Mouse (Mus musculus) cortical plate, adult 2 months (tissue): Measurements from ENCODE around the gene Rac1.

Source experiments
- CTCF ChIP-seq: fragments of 200-500 bp; IDR thresholded peaks from 2 replicates; pipeline ENCODE4 v1.5.1; 2011; ENCODE audit warnings: mild to moderate bottlenecking, control low read depth, low read length; ENCODE audit not compliant: insufficient read depth; ENCODE audit errors: extremely low read depth
- POLR2A ChIP-seq: fragments of 200-500 bp; IDR thresholded peaks from 2 replicates; pipeline ENCODE4 v1.6.1; 2011; ENCODE audit warnings: mild to moderate bottlenecking, low read length, control low read depth; ENCODE audit not compliant: insufficient read depth; ENCODE audit errors: extremely low read depth

GRCm38 (mm10) chr5:143484955-143485354 lies 42.9 kb downstream of the Rac1 start:
- TF ChIP-seq POLR2A (no peak), CTCF (no peak)
